In the genomic region with DNA sequence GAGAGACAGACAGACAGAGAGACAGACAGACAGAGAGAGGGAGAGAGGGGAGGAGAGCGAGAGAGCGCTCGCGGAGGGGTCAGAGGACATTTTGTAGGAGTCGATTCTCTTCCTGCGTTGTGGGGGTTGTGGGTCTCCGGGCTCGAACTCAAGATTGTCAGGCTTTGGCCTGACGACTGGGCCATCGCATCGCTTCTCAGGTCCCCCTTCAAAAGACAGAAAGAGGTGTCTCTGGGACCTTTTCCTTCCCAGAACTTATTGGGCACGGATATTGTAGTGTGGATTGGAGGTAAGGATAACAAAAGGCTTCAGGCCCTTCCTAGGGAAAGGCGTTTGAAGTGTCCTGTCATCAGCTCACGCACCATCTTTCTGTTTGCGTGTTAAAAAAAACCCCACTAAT, we compare ENCODE assay signal across 8 mouse cellular contexts. TPM values are rescaled to one million over a fixed set of nuclear protein-coding genes. Genes with fewer than 3 reads are reported as not detected.
A peak's percentile ranks its signal among the peaks of the same experiment; 100 is the strongest.
DNase-seq lines count a peak whose midpoint lies in the region; ATAC-seq and TF ChIP-seq lines count a peak whose summit lies in the region.

No protein-coding gene starts in this region.

- no peak for DNase-seq in kidney, postnatal 25 days
- peak; percentile 30 for DNase-seq in ZHBTc4 (ENCODE audit: low read depth, low spot score)
- no peak for DNase-seq in forebrain, postnatal 0 days
- no peak for DNase-seq in liver, embryonic 11.5 days (ENCODE audit: low spot score)
- peak; percentile 27 to 40 for DNase-seq in spleen, postnatal 10 days (ENCODE audit: low spot score in 2 of 2)
- no peak for DNase-seq in urinary bladder, adult 18-20 months (ENCODE audit: low spot score in 2 of 2)

- peaks cover 25% of the 10 kb centered on the region for H3K36me3 ChIP-seq in kidney, embryonic 16.5 days (ENCODE audit: insufficient read depth, low read length)
- peaks cover 22% of the 10 kb centered on the region for H3K36me3 ChIP-seq in forebrain, postnatal 0 days (ENCODE audit: insufficient read depth)
- H3K36me3 ChIP-seq in liver, embryonic 11.5 days (ENCODE audit: control insufficient read depth, insufficient read depth, low read length), result peaks cover 20% of the 10 kb centered on the region

- ATAC-seq in kidney, embryonic 16.5 days (ENCODE audit: low FRiP score, low TSS enrichment), result no peak
- no peak for ATAC-seq in forebrain, postnatal 0 days
- no peak for ATAC-seq in liver, embryonic 11.5 days (replicated peaks; ENCODE audit: low FRiP score)
- ATAC-seq in monocyte, adult 5-6 weeks (replicated peaks; ENCODE audit: insufficient number of reproducible peaks, low FRiP score, low TSS enrichment, poor library complexity, severe bottlenecking), result no peak

- no peaks in the 10 kb centered on the region for H3K27me3 ChIP-seq in kidney, embryonic 16.5 days (ENCODE audit: insufficient read depth, low read length)
- H3K27me3 ChIP-seq in forebrain, postnatal 0 days (ENCODE audit: insufficient read depth, low read length), result no peaks in the 10 kb centered on the region
- no peaks in the 10 kb centered on the region for H3K27me3 ChIP-seq in liver, embryonic 11.5 days (replicated peaks; ENCODE audit: control insufficient read depth, insufficient read depth, low read length)

- no peaks in the 10 kb centered on the region for H3K9me3 ChIP-seq in kidney, embryonic 16.5 days (ENCODE audit: low read length)
- H3K9me3 ChIP-seq in forebrain, postnatal 0 days (ENCODE audit: low read length), result no peaks in the 10 kb centered on the region
- no peaks in the 10 kb centered on the region for H3K9me3 ChIP-seq in liver, embryonic 11.5 days (ENCODE audit: control insufficient read depth, low read length)

- peak overlapping the region; percentile 90 for H3K4me3 ChIP-seq in kidney, embryonic 16.5 days (ENCODE audit: low read length)
- peak overlapping the region; percentile 88 for H3K4me3 ChIP-seq in forebrain, postnatal 0 days (ENCODE audit: low read depth, low read length)
- H3K4me3 ChIP-seq in liver, embryonic 11.5 days (ENCODE audit: low read depth, low read length), result peak overlapping the region; percentile 98

- peak overlapping the region; percentile 91 for H3K4me2 ChIP-seq in kidney, embryonic 16.5 days (replicated peaks; ENCODE audit: low read depth, low read length)
- H3K4me2 ChIP-seq in forebrain, postnatal 0 days (ENCODE audit: low read depth), result peak overlapping the region; percentile 81
- peak overlapping the region; percentile 88 for H3K4me2 ChIP-seq in liver, embryonic 11.5 days

- H3K9ac ChIP-seq in kidney, embryonic 16.5 days (replicated peaks; ENCODE audit: low read length), result peak overlapping the region; percentile 85
- peak overlapping the region; percentile 79 for H3K9ac ChIP-seq in forebrain, postnatal 0 days
- peak overlapping the region; percentile 88 for H3K9ac ChIP-seq in liver, embryonic 11.5 days (ENCODE audit: low read depth, low read length)

- H3K4me1 ChIP-seq in kidney, embryonic 16.5 days (ENCODE audit: insufficient read depth, low read length), result peaks cover 14% of the 10 kb centered on the region
- H3K4me1 ChIP-seq in forebrain, postnatal 0 days (ENCODE audit: insufficient read depth), result peaks cover 9% of the 10 kb centered on the region
- peaks cover 8% of the 10 kb centered on the region for H3K4me1 ChIP-seq in liver, embryonic 11.5 days (replicated peaks; ENCODE audit: control insufficient read depth, insufficient read depth, low read length)

- H3K27ac ChIP-seq in kidney, embryonic 16.5 days (ENCODE audit: low read length), result no peak overlapping the region
- no peak overlapping the region for H3K27ac ChIP-seq in forebrain, postnatal 0 days (ENCODE audit: low read depth, low read length)
- H3K27ac ChIP-seq in liver, embryonic 11.5 days (ENCODE audit: low read depth, low read length), result peak overlapping the region; percentile 93; the same call in 1 of the 2 replicates

- TF ChIP-seq CTCF in forebrain, postnatal 0 days (IDR thresholded peaks at IDR 0.05; ENCODE audit: low read depth), result no peak

- 4% methylated on average over 15 of the region's 15 CpGs for WGBS in kidney, embryonic 16.5 days
- whole genome bisulfite sequencing in forebrain, postnatal 0 days, result 7% methylated on average over 15 of the region's 15 CpGs
- 4% methylated on average over 15 of the region's 15 CpGs for WGBS in liver, embryonic 11.5 days

RNA-seq across cellular contexts. Expression of gene Ccdc77, which starts 0.9 kb away (rescaled TPM):
- 25.5 and 25.8 TPM in 2 replicates for polyA plus RNA-seq in kidney, embryonic 16.5 days (2015; fragmentation: Nextera tagmentation; extraction: Ambion mirVana)
- total RNA-seq in forebrain, postnatal 0 days (2014; rRNA removed), result 9.8 and 13.5 TPM in 2 replicates
- 5.8 and 8.3 TPM in 2 replicates for polyA plus RNA-seq in forebrain, postnatal 0 days (2015; fragmentation: Nextera tagmentation; extraction: Ambion mirVana)
- polyA plus RNA-seq in liver, embryonic 11.5 days (2014; fragmentation: Nextera tagmentation; extraction: Ambion mirVana), result 25.4 and 25.5 TPM in 2 replicates
- 8.9 to 17.4 TPM (median 11.2 TPM) in 3 replicates for total RNA-seq in monocyte, adult 5-6 weeks (2017)

RNA-seq across cellular contexts. Expression of gene Kdm5a, which starts 1.1 kb away (rescaled TPM):
- polyA plus RNA-seq in kidney, embryonic 16.5 days (2015; fragmentation: Nextera tagmentation; extraction: Ambion mirVana), result 44.8 and 54.4 TPM in 2 replicates
- 29.6 and 44.3 TPM in 2 replicates for total RNA-seq in forebrain, postnatal 0 days (2014; rRNA removed)
- polyA plus RNA-seq in forebrain, postnatal 0 days (2015; fragmentation: Nextera tagmentation; extraction: Ambion mirVana), result 14.0 and 18.0 TPM in 2 replicates
- polyA plus RNA-seq in liver, embryonic 11.5 days (2014; fragmentation: Nextera tagmentation; extraction: Ambion mirVana), result 59.9 and 63.4 TPM in 2 replicates
- 192 to 286 TPM (median 256 TPM) in 3 replicates for total RNA-seq in monocyte, adult 5-6 weeks (2017)

Comparison
In these comparisons a context has a peak if more than half of its experiments do, and no peak if none do; other contexts are left out.
1. DNase-seq: peak in ZHBTc4 (single experiment) and spleen, postnatal 10 days (2 of 2); none in kidney, postnatal 25 days (0 of 2), forebrain, postnatal 0 days (single experiment), liver, embryonic 11.5 days (single experiment) and urinary bladder, adult 18-20 months (0 of 2).
2. Peak in every context shown above with its lines, with median percentiles within 50 percentile points of each other: H3K4me2 ChIP-seq, H3K4me3 ChIP-seq and H3K9ac ChIP-seq.